Mouse (Mus musculus) left cerebral cortex, adult 11 months (tissue): ENCODE data around the gene Clca2.
A peak's percentile ranks its signal among the peaks of the same experiment; 100 is the strongest.
"Not testable (repeated sequence)": the region's sequence is repeated elsewhere in the genome, so short reads cannot be mapped to it uniquely, and the experiment has no call there.

Experiments
- DNase-seq: peaks from one replicate; pipeline ENCODE4 v3.0.0; 2022; ENCODE audit warnings: low spot score

Clca2 gene

GRCm38 (mm10) chr3:145086180-145086579, 13.1 kb downstream of the Clca2 start:
- DNase-seq: no peak

- no peak for DNase-seq
Observed at GRCm38 (mm10) chr3:145083081-145083480, 16.2 kb downstream of the Clca2 start.

GRCm38 (mm10) chr3:145080904-145081303, 18.3 kb downstream of the Clca2 start:
- no peak for DNase-seq

- DNase-seq: no peak
Observed at GRCm38 (mm10) chr3:145078405-145078804, 20.8 kb downstream of the Clca2 start.

GRCm38 (mm10) chr3:145072339-145072738, 26.9 kb downstream of the Clca2 start:
- no peak for DNase-seq

GRCm38 (mm10) chr3:145068964-145069363, 30.3 kb downstream of the Clca2 start:
- DNase-seq: no peak

GRCm38 (mm10) chr3:145055138-145055537, 44.1 kb downstream of the Clca2 start:
- not testable (repeated sequence) for DNase-seq

- DNase-seq: no peak
Observed at GRCm38 (mm10) chr3:145049820-145050219, 49.4 kb downstream of the Clca2 start.

GRCm38 (mm10) chr3:145038813-145039212, 60.4 kb downstream of the Clca2 start:
- no peak for DNase-seq

- no peak for DNase-seq
Observed at GRCm38 (mm10) chr3:145032676-145033075, 66.6 kb downstream of the Clca2 start, which contains the start of gene Clca1. Gene Clca1, minus strand, starts transcription at chr3:145032776.

- DNase-seq: no peak
Observed at GRCm38 (mm10) chr3:145028036-145028435, 71.2 kb downstream of the Clca2 start.

GRCm38 (mm10) chr3:145026750-145027149, 72.5 kb downstream of the Clca2 start:
- DNase-seq: peak; percentile 28
